Mouse (Mus musculus) testis, adult 2 months (tissue): ENCODE measurements around the gene Matk.

Source experiments
- CTCF ChIP-seq: fragments of 200-500 bp; IDR thresholded peaks from 2 replicates; pipeline ENCODE4 v1.5.1; 2012; ENCODE audit warnings: low read depth, mild to moderate bottlenecking, inconsistent platforms, low read length, moderate library complexity; ENCODE audit not compliant: control insufficient read depth, insufficient read depth, insufficient replicate concordance
- POLR2A ChIP-seq: fragments of 200-500 bp; IDR thresholded peaks from 2 replicates; pipeline ENCODE4 v1.6.1; 2012; ENCODE audit warnings: low read depth, mild to moderate bottlenecking, inconsistent platforms, low read length, moderate library complexity; ENCODE audit not compliant: control insufficient read depth

DNA sequence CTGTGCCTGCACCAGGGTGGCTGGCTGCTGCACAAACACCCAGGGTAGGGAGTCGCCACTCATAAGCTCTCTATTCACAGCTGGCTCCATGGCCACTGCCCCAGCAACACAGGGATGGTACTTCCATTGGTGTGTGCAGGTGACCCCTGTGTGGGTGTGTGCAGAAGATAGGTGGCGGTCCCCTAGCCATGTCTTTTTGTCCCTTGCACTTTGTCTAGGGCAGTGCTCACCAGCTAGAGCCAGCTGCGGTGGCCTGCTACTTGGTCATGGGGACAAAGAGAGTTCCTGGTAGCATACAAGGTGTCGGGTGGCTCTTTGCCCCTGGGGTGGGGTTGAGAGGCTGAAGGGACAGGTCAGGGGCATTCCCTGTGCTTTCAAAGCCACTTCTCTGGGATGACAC, 8.6 kb upstream of the Matk start:
- TF ChIP-seq CTCF, result no peak
- TF ChIP-seq POLR2A, result no peak
